Mouse (Mus musculus) liver, postnatal 0 days (tissue): ENCODE data around the gene Vmn2r24.

Experiments used
- CTCF ChIP-seq: sonication (generic); IDR thresholded peaks from 2 replicates; pipeline ENCODE4 v1.5.1; 2016; ENCODE audit warnings: antibody characterized with exemption, low read depth
- EP300 ChIP-seq: IDR thresholded peaks from 2 replicates; pipeline ENCODE4 v1.6.1; 2016; ENCODE audit warnings: antibody characterized with exemption, low read depth, mild to moderate bottlenecking

DNA sequence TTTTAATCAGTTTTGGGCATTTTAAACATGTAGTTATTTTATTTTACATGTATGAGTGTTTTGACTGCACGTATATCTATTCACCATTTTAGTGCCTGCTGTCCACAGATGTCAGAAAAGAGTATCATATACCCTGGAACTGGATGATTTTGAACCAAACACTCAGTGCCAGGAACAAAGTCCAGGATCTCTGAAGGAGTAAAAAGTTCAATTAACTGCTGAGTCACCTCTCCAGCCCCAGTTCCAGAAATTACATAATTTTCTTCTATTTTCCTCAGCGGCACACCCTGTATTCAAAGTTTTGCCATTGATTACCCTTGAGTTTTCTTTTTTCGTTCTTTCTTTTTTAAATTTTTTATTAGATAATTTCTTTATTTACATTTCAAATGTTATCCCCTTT is 8.6 kb upstream of the Vmn2r24 start:
- TF ChIP-seq CTCF = no peak
- TF ChIP-seq EP300 = no peak
